Mouse (Mus musculus): ENCODE results near the gene Dis3.

GRCm38 (mm10) chr14:99045378-99046030 lies 54.1 kb downstream of the Dis3 start:
- no peak for TF ChIP-seq ELF1 (IDR thresholded peaks at IDR 0.05; ENCODE audit: low read depth, low read length)
- TF ChIP-seq CTCF (conservative IDR thresholded peaks at IDR 0.05 in 1 of 2, IDR thresholded peaks at IDR 0.05 in 1 of 2; ENCODE audit: low read depth in 2 of 2, low read length in 2 of 2), result no peak
- no peak for TF ChIP-seq EP300 (IDR thresholded peaks at IDR 0.05; ENCODE audit: low read length)
- TF ChIP-seq CHD1 (IDR thresholded peaks at IDR 0.05; ENCODE audit: low read depth, low read length), result no peak
- TF ChIP-seq JUND (conservative IDR thresholded peaks at IDR 0.05; ENCODE audit: low read depth, low read length), result no peak
- no peak for TF ChIP-seq POLR2A (IDR thresholded peaks at IDR 0.05; ENCODE audit: low read depth, low read length)
- peak; percentile 62; the same call in 1 of the 2 replicates for TF ChIP-seq MXI1 (IDR thresholded peaks at IDR 0.05; ENCODE audit: low read depth, low read length)
- TF ChIP-seq HCFC1 (IDR thresholded peaks at IDR 0.05; ENCODE audit: low read depth, low read length), result no peak
- TF ChIP-seq GABPA (IDR thresholded peaks at IDR 0.05; ENCODE audit: insufficient replicate concordance, low read depth, low read length), result no peak
- TF ChIP-seq POLR2AphosphoS2 (IDR thresholded peaks at IDR 0.05; ENCODE audit: low read depth, low read length), result no peak
- TF ChIP-seq SIN3A (IDR thresholded peaks at IDR 0.05; ENCODE audit: low read length), result no peak
